Mouse (Mus musculus) heart, embryonic 16.5 days (tissue): ENCODE data around the gene Sparcl1. TPM values are rescaled to one million over a fixed set of nuclear protein-coding genes. Genes with fewer than 3 reads are reported as not detected.

Experiments used
- ATAC-seq: fragments of 200-750 bp; cut with Nextera tagmentation; replicated peaks from 2 replicates; pipeline ENCODE4 v1.8.0; 2017; ENCODE audit warnings: moderate number of reproducible peaks; ENCODE audit not compliant: insufficient read depth, low FRiP score; ENCODE audit errors: extremely low read depth
- H3K27ac ChIP-seq: fragments of 300-500 bp; sonication (generic); 2 replicates; pipeline ENCODE4 v1.5.1; 2014; ENCODE audit warnings: mild to moderate bottlenecking, low read length, control low read depth, moderate library complexity
- H3K27me3 ChIP-seq: fragments of 300-500 bp; sonication (generic); 2 replicates; pipeline ENCODE4 v1.6.1; 2014; ENCODE audit warnings: low read length, mixed read lengths; ENCODE audit not compliant: control insufficient read depth, insufficient read depth
- H3K36me3 ChIP-seq: fragments of 300-500 bp; sonication (generic); 2 replicates; pipeline ENCODE4 v1.6.1; 2014; ENCODE audit not compliant: control insufficient read depth, insufficient read depth
- H3K4me1 ChIP-seq: fragments of 300-500 bp; sonication (generic); 2 replicates; pipeline ENCODE4 v1.6.1; 2014; ENCODE audit warnings: low read length, mixed read lengths; ENCODE audit not compliant: control insufficient read depth, insufficient read depth
- H3K4me2 ChIP-seq: fragments of 300-500 bp; sonication (generic); 2 replicates; pipeline ENCODE4 v1.6.1; 2014; ENCODE audit warnings: low read depth, mild to moderate bottlenecking, control low read depth, low read length
- H3K4me3 ChIP-seq: fragments of 300-500 bp; sonication (generic); 2 replicates; pipeline ENCODE4 v1.5.1; 2014; ENCODE audit warnings: mild to moderate bottlenecking, control low read depth, low read length
- H3K9ac ChIP-seq: fragments of 300-500 bp; sonication (generic); 2 replicates; pipeline ENCODE4 v1.6.1; 2014; ENCODE audit warnings: low read length, control low read depth
- H3K9me3 ChIP-seq: fragments of 300-500 bp; sonication (generic); replicated peaks from 2 replicates; pipeline ENCODE4 v1.6.1; 2016; ENCODE audit warnings: low read length; ENCODE audit not compliant: control insufficient read depth
- WGBS: fragments of 180-500 bp; shearing (Covaris S2); extraction: QIAGEN DNeasy Blood & Tissue Kit; methylation state at CpG from one replicate; pipeline ENCODE4 v1.1.7; 2014; 5-methylcytosine and 5-hydroxymethylcytosine counted together
- polyA plus RNA-seq: library from polyadenylated mRNA; unstranded; fragments of >200 nt; fragmentation: Nextera tagmentation; extraction: Ambion mirVana; gene quantifications from 2 replicates; pipeline ENCODE4 v1.2.1, GENCODE M21; 2015

The Sparcl1 gene
- 131 and 161 TPM in 2 replicates for polyA plus RNA-seq

DNA sequence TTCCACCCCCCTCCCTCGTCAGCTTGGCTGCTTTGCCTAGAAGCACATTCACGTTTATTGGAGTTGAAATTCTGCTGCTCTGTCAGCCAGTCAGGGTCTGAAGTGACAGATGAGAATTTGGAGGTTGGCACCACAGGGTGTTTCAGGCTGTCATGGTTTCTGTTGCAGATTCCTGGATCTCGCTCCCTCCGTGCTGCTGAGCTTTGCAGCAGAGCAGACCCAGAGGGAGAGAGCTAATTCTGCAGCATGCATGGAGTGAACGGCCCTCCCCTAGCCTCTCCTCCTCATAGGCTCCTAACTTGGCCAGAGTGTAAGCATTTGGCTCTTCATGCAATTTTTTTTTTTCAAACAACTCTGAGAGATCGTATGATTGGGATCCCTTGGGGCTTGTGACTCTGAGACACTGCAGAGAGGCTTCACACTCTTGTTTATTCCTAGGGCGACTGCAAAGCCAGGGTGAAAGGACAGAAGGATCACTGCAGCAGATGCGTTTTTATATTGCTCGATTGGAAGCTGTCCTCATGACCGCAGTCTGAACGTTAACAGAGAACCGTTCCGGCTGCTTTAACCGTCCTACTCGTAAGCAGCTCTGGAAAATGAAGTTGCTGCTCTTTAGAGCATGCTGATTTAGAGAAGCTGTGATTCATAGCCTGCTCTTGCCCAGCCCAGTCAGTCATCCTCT, at the start of gene Sparcl1:
Sparcl1 (minus strand) TSS at position 243 of the 682 bp plus-strand sequence.
- peak within 1 kb of the TSS; percentile 58 for H3K4me2 ChIP-seq
- no peaks in the 10 kb centered on the region for H3K36me3 ChIP-seq
- no peaks in the 10 kb centered on the region for H3K9me3 ChIP-seq
- H3K9ac ChIP-seq: peak within 1 kb of the TSS; percentile 73
- ATAC-seq: peak; percentile 24; the same call in 1 of the 2 replicates
- 27% methylated on average over 15 of the region's 15 CpGs for WGBS
- H3K4me3 ChIP-seq: peak within 1 kb of the TSS; percentile 52
- peak within 1 kb of the TSS; percentile 90 for H3K27ac ChIP-seq
- no peaks in the 10 kb centered on the region for H3K27me3 ChIP-seq
- peaks cover 43% of the 10 kb centered on the region for H3K4me1 ChIP-seq

DNA sequence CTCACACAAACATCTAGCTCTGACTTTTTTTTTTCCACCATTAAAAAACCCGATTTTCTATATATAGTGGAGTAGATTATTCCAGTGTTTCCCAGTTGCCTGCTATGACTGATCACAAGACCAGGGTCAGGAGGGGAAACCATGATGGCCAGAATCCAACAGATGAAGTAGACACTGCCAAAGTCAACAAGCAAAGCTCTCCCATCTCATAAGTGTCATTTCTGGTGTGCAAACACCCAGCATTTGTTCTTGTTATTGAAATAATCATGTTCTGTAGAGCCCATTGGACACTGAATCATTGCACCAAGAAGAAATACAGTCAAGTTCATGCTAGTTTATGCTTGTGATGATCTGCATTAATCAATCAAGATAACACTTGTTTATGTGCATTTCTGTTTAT, 47.9 kb upstream of the Sparcl1 start:
- Histone ChIP-seq H3K36me3 (no peaks in the 10 kb centered on the region), H3K27me3 (no peaks in the 10 kb centered on the region), H3K27ac (no peak overlapping the region), H3K9ac (no peak overlapping the region), H3K4me2 (no peak overlapping the region), H3K9me3 (no peaks in the 10 kb centered on the region), H3K4me1 (no peaks in the 10 kb centered on the region), H3K4me3 (no peak overlapping the region)
- WGBS: 38% methylated on average over 1 of the region's 1 CpGs
- ATAC-seq: no peak

DNA sequence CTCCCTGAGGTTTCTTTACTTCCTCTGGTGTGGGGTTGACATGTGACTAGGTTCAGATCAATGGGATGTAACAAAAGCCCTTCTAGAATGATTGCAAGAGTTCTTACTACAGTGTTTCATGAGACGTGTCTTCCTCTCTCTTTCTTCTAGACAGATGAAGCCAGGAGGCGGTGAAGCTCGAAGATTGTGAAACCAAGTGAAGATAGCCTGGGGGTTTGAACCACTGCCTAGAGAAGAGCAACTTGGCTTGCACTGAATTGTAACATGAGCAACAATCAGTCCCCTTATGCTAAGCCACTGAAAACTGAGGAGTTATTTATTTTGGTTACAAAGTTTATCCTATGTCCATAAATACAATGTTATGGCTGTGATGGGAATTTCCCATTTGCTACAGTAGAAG, 47.0 kb upstream of the Sparcl1 start:
- ATAC-seq: no peak
- no peaks in the 10 kb centered on the region for H3K27me3 ChIP-seq
- H3K27ac ChIP-seq: no peak overlapping the region
- no peaks in the 10 kb centered on the region for H3K36me3 ChIP-seq
- H3K4me2 ChIP-seq: no peak overlapping the region
- no peaks in the 10 kb centered on the region for H3K9me3 ChIP-seq
- no peak overlapping the region for H3K9ac ChIP-seq
- WGBS: 73% methylated on average over 3 of the region's 3 CpGs
- no peak overlapping the region for H3K4me3 ChIP-seq
- H3K4me1 ChIP-seq: no peaks in the 10 kb centered on the region

DNA sequence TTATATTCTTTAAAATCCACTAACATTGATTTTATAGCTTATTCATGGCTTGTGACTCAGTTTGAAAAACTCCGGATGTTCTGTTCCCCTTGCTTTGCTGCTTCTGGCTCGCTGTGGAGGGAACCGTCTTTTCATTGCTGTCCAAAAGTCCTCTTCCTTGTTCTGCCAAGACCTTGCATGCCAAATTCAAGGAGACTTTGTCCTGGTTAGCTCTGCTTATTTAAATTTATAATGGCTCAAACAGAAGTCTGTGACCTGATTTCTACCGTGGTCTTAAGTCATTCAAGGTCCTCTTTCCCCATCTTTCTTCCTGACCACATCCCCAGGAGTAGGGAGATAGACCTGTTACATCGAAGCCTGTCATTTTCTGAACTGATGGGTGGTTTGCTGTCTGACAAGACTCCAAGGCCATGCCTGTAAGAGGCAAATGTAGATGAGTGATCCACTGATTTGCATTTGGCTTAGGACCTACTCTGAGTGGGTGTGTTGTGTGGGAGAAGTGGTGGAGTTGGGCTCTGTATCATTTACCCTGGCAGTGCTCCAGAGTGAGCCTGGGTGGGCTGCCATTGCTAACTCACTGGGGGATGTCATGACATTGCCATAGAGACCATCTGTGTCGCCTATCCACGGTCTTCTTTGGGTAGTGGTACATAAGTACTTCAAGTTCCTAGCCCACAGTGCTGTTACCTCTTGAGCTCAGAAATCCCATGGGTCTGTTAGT, 45.0 kb upstream of the Sparcl1 start:
- ATAC-seq: no peak
- no peak overlapping the region for H3K4me3 ChIP-seq
- no peaks in the 10 kb centered on the region for H3K9me3 ChIP-seq
- H3K36me3 ChIP-seq: no peaks in the 10 kb centered on the region
- no peaks in the 10 kb centered on the region for H3K27me3 ChIP-seq
- no peak overlapping the region for H3K27ac ChIP-seq
- H3K4me1 ChIP-seq: no peaks in the 10 kb centered on the region
- no peak overlapping the region for H3K9ac ChIP-seq
- no peak overlapping the region for H3K4me2 ChIP-seq
- WGBS: 65% methylated on average over 7 of the region's 7 CpGs

DNA sequence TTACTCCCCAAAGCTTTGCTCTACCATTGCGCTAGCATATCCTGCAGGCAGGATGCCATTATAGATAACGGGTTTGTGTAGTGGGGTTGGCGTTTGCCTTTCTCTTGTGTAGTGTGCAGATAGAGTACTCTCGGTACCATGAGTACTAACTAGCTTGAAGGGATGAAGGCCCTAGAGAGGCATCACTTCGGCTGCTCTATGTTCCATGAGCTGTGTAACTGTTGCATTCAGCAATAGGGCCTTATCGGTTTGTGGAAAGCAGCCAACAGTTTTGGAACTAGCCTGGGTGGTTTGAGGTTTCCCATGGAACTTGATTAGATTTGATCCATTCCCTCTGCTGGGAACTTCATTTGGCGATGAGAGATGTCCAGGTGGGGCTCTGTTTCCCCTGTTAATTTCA, 44.2 kb upstream of the Sparcl1 start:
- H3K4me2 ChIP-seq: no peak overlapping the region
- H3K4me3 ChIP-seq: no peak overlapping the region
- ATAC-seq: no peak
- no peak overlapping the region for H3K9ac ChIP-seq
- H3K36me3 ChIP-seq: no peaks in the 10 kb centered on the region
- no peaks in the 10 kb centered on the region for H3K4me1 ChIP-seq
- no peak overlapping the region for H3K27ac ChIP-seq
- no peaks in the 10 kb centered on the region for H3K27me3 ChIP-seq
- WGBS: 69% methylated on average over 7 of the region's 7 CpGs
- H3K9me3 ChIP-seq: no peaks in the 10 kb centered on the region

DNA sequence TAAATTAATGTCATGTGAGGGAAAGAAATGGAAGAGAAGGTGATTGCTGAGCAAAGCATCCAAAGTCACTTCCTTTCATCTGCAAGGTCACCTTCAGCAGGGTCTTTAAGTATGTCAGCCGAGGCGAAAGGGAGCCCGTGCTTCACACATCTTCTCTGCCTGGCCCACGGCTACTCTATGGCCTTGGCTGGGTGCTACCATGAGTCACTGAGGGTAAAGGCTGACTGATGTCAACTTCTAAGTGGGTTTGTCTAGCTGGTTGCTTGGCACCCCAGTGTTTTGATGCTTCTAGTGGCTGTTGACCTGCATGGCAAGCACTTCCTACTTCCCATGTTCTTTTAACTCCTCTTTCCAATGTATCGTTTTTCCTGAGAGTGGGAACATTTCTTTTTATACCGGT, 36.7 kb upstream of the Sparcl1 start:
- WGBS: 81% methylated on average over 6 of the region's 6 CpGs
- Histone ChIP-seq H3K9me3 (peaks cover 4% of the 10 kb centered on the region; the same call in 1 of the 2 replicates), H3K27me3 (no peaks in the 10 kb centered on the region), H3K4me3 (no peak overlapping the region), H3K9ac (no peak overlapping the region), H3K36me3 (no peaks in the 10 kb centered on the region), H3K27ac (no peak overlapping the region), H3K4me2 (no peak overlapping the region), H3K4me1 (no peaks in the 10 kb centered on the region)
- ATAC-seq: no peak

DNA sequence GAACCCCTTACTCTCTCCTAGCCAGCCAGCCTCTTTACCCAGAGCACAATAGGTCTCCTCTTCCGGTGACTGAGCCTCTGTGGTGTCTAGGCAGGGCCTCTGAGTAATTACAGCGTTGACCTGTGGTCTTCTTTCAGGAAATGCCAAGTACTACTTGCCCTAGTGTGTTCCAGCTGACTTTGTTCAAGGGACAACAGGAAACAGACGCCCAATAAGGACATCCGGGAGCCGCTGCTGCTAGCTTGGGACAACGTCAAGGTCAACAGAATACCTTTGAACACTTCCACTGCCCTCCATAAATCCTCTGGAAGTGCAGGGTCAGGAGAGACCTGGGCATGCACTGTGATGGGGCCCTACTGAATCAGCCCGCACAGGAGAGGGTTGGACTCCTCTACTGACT, 35.8 kb upstream of the Sparcl1 start:
- H3K4me3 ChIP-seq: no peak overlapping the region
- no peak overlapping the region; the same call in 1 of the 2 replicates for H3K27ac ChIP-seq
- H3K4me1 ChIP-seq: no peaks in the 10 kb centered on the region
- no peak overlapping the region for H3K9ac ChIP-seq
- no peak; the same call in 1 of the 2 replicates for ATAC-seq
- H3K36me3 ChIP-seq: no peaks in the 10 kb centered on the region
- no peaks in the 10 kb centered on the region for H3K27me3 ChIP-seq
- peaks cover 4% of the 10 kb centered on the region; the same call in 1 of the 2 replicates for H3K9me3 ChIP-seq
- WGBS: 54% methylated on average over 7 of the region's 7 CpGs
- H3K4me2 ChIP-seq: no peak overlapping the region

DNA sequence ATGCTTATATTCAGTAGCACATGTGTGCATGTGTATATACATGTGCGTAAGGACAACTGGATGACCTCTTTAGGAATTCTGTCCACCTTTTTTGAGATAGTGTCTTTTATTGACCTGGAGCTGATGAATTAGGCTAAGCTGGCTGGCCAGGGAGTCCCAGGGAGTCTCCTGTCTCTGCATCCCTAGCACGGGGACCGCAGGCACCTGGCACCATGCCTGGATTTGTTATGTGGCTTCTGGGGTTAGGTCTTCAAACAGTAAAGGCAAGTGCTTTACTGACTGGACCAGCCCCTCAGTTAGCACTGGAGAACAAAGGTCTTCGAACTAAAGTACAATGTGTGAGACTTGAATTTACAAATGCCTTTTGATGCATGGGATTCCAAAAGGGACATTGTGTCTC, 30.5 kb upstream of the Sparcl1 start:
- Histone ChIP-seq H3K9ac (no peak overlapping the region), H3K36me3 (no peaks in the 10 kb centered on the region), H3K27ac (no peak overlapping the region), H3K4me2 (no peak overlapping the region), H3K4me1 (no peaks in the 10 kb centered on the region), H3K4me3 (no peak overlapping the region), H3K27me3 (no peaks in the 10 kb centered on the region), H3K9me3 (no peaks in the 10 kb centered on the region)
- WGBS: 74% methylated on average over 4 of the region's 4 CpGs
- ATAC-seq: no peak

DNA sequence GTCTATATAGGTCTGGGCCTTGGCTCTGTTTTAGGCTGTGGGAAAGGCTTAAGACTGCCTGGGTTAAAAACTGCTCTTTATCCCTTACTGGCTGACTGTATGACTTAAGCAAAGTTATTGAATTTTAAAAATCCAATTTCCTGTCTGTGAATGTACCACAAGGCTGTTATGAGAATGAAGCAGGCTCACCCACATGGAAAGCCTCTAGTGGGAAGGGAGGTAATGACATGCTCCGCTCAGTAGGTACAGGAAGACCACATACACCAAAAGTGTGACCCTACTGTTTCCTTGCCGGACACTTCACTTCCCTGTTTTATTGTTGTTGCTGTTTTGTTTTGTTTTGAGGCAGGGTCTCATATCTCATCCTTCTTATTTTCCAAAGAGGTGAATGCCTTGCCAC, 27.5 kb upstream of the Sparcl1 start:
- no peak overlapping the region for H3K9ac ChIP-seq
- no peaks in the 10 kb centered on the region for H3K4me1 ChIP-seq
- no peaks in the 10 kb centered on the region for H3K36me3 ChIP-seq
- H3K27ac ChIP-seq: no peak overlapping the region
- WGBS: 69% methylated on average over 2 of the region's 2 CpGs
- H3K4me3 ChIP-seq: no peak overlapping the region
- no peak overlapping the region for H3K4me2 ChIP-seq
- no peaks in the 10 kb centered on the region for H3K9me3 ChIP-seq
- no peak for ATAC-seq
- H3K27me3 ChIP-seq: no peaks in the 10 kb centered on the region
